9 mouse cellular contexts compared by ENCODE assay signal in genomic region chr8:71497881-71498501, GRCm38 (mm10). TPM values are rescaled to one million over a fixed set of nuclear protein-coding genes. Genes with fewer than 3 reads are reported as not detected.
DNase-seq lines count a peak whose midpoint lies in the region; ATAC-seq lines count a peak whose summit lies in the region.
"Had no signal": no experiment of that assay in that cellular context is flagged by ENCODE, and none has a peak within 500 bp of the region (broad histone marks: within the 10 kb centered on the region; RNA-seq: fewer than 3 reads in every experiment).

No protein-coding gene starts in this region.

- H3K27me3 ChIP-seq in neural tube, embryonic 11.5 days (ENCODE audit: control insufficient read depth, insufficient read depth, low read length): no peaks in the 10 kb centered on the region
- no peaks in the 10 kb centered on the region for H3K27me3 ChIP-seq in kidney, embryonic 16.5 days (ENCODE audit: insufficient read depth, low read length)
- H3K27me3 ChIP-seq in stomach, embryonic 16.5 days (ENCODE audit: control insufficient read depth, insufficient read depth, low read length): no peaks in the 10 kb centered on the region

- no peak overlapping the region for H3K4me3 ChIP-seq in neural tube, embryonic 11.5 days (ENCODE audit: low read depth, low read length)
- no peak overlapping the region for H3K4me3 ChIP-seq in kidney, embryonic 16.5 days (ENCODE audit: low read length)
- H3K4me3 ChIP-seq in stomach, embryonic 16.5 days (replicated peaks; ENCODE audit: low read length): no peak overlapping the region

- 29% methylated on average over 11 of the region's 15 CpGs for WGBS in neural tube, embryonic 11.5 days
- WGBS in kidney, embryonic 16.5 days: 9% methylated on average over 15 of the region's 15 CpGs
- 26% methylated on average over 15 of the region's 15 CpGs for WGBS in stomach, embryonic 16.5 days

- H3K9ac ChIP-seq in neural tube, embryonic 11.5 days (ENCODE audit: low read length): peak overlapping the region; percentile 5; the same call in 1 of the 2 replicates
- peak overlapping the region; percentile 42 for H3K9ac ChIP-seq in kidney, embryonic 16.5 days (replicated peaks; ENCODE audit: low read length)
- peak overlapping the region; percentile 52 for H3K9ac ChIP-seq in stomach, embryonic 16.5 days (ENCODE audit: low read length)
- H3K9ac ChIP-seq: liver, embryonic 14.5 days had no signal

- peaks cover 9% of the 10 kb centered on the region for H3K4me1 ChIP-seq in neural tube, embryonic 11.5 days (ENCODE audit: control insufficient read depth, insufficient read depth, low read length)
- peaks cover 50% of the 10 kb centered on the region for H3K4me1 ChIP-seq in kidney, embryonic 16.5 days (ENCODE audit: insufficient read depth, low read length)
- peaks cover 32% of the 10 kb centered on the region for H3K4me1 ChIP-seq in stomach, embryonic 16.5 days (ENCODE audit: control insufficient read depth, insufficient read depth, low read length)

- no peak overlapping the region for H3K4me2 ChIP-seq in neural tube, embryonic 11.5 days (ENCODE audit: low read depth)
- H3K4me2 ChIP-seq in kidney, embryonic 16.5 days (replicated peaks; ENCODE audit: low read depth, low read length): peak overlapping the region; percentile 17
- no peak overlapping the region for H3K4me2 ChIP-seq in stomach, embryonic 16.5 days (ENCODE audit: low read depth, low read length)

- H3K9me3 ChIP-seq in neural tube, embryonic 11.5 days (ENCODE audit: control insufficient read depth, low read length): no peaks in the 10 kb centered on the region
- H3K9me3 ChIP-seq in kidney, embryonic 16.5 days (ENCODE audit: low read length): no peaks in the 10 kb centered on the region
- H3K9me3 ChIP-seq in stomach, embryonic 16.5 days (replicated peaks; ENCODE audit: control insufficient read depth, low read length): no peaks in the 10 kb centered on the region

- H3K27ac ChIP-seq in neural tube, embryonic 11.5 days (ENCODE audit: low read depth, low read length): peak overlapping the region; percentile 31; the same call in 1 of the 2 replicates
- peak overlapping the region; percentile 91 for H3K27ac ChIP-seq in kidney, embryonic 16.5 days (ENCODE audit: low read length)
- peak overlapping the region; percentile 62 for H3K27ac ChIP-seq in stomach, embryonic 16.5 days (ENCODE audit: low read length)
- H3K27ac ChIP-seq: liver, embryonic 14.5 days had no signal

- H3K36me3 ChIP-seq in neural tube, embryonic 11.5 days (ENCODE audit: control insufficient read depth, insufficient read depth, low read length): peaks cover 2% of the 10 kb centered on the region; the same call in 1 of the 2 replicates
- peaks cover 9% of the 10 kb centered on the region for H3K36me3 ChIP-seq in kidney, embryonic 16.5 days (ENCODE audit: insufficient read depth, low read length)
- no peaks in the 10 kb centered on the region; the same call in 1 of the 2 replicates for H3K36me3 ChIP-seq in stomach, embryonic 16.5 days (ENCODE audit: control insufficient read depth, insufficient read depth, low read length)

- no peak for DNase-seq in neural tube, embryonic 11.5 days (ENCODE audit: low spot score)
- no peak for DNase-seq in neural tube, embryonic 10.5 days (ENCODE audit: extremely low spot score, low spot score)
- peak; percentile 58 to 82 for DNase-seq in heart, adult 18-20 months
- no peak for DNase-seq in right cerebral cortex, adult 2 months (ENCODE audit: low spot score in 2 of 2)
- no peak for DNase-seq in natural killer cell, adult 2 months (ENCODE audit: low spot score in 2 of 2)
- no peak for DNase-seq in urinary bladder, postnatal 4 days (ENCODE audit: low spot score in 2 of 2)

- ATAC-seq in neural tube, embryonic 11.5 days (ENCODE audit: insufficient read depth, low FRiP score, low TSS enrichment): no peak
- ATAC-seq in kidney, embryonic 16.5 days (ENCODE audit: low FRiP score, low TSS enrichment): peak; percentile 39; the same call in 1 of the 2 replicates
- no peak for ATAC-seq in stomach, embryonic 16.5 days (ENCODE audit: insufficient read depth, low FRiP score)

RNA-seq across cellular contexts. Expression of gene Gtpbp3, which starts 10.1 kb away (rescaled TPM):
- polyA plus RNA-seq in neural tube, embryonic 11.5 days (2014; fragmentation: Nextera tagmentation; extraction: Ambion mirVana): 6.0 and 8.4 TPM in 2 replicates
- total RNA-seq in heart, adult 18-20 months (2021): 10 to 100 TPM; 19.1 to 22.2 TPM
- 22.2 and 22.5 TPM in 2 replicates for polyA plus RNA-seq in kidney, embryonic 16.5 days (2015; fragmentation: Nextera tagmentation; extraction: Ambion mirVana)
- 11.0 and 14.8 TPM in 2 replicates for polyA plus RNA-seq in stomach, embryonic 16.5 days (2015; fragmentation: Nextera tagmentation; extraction: Ambion mirVana)

RNA-seq across cellular contexts. Expression of gene Ano8, which starts 12.2 kb away (rescaled TPM):
- polyA plus RNA-seq in neural tube, embryonic 11.5 days (2014; fragmentation: Nextera tagmentation; extraction: Ambion mirVana): 5.6 and 6.3 TPM in 2 replicates
- total RNA-seq in heart, adult 18-20 months (2021): 10 to 100 TPM; 16.6 to 16.9 TPM
- 0.81 and 1.0 TPM in 2 replicates for polyA plus RNA-seq in kidney, embryonic 16.5 days (2015; fragmentation: Nextera tagmentation; extraction: Ambion mirVana)
- polyA plus RNA-seq in stomach, embryonic 16.5 days (2015; fragmentation: Nextera tagmentation; extraction: Ambion mirVana): 0.26 and 0.27 TPM in 2 replicates

RNA-seq across cellular contexts. Expression of gene Plvap, which starts 13.6 kb away (rescaled TPM):
- polyA plus RNA-seq in neural tube, embryonic 11.5 days (2014; fragmentation: Nextera tagmentation; extraction: Ambion mirVana): 49.5 and 53.0 TPM in 2 replicates
- 10 to 100 TPM; 23.0 to 30.9 TPM for total RNA-seq in heart, adult 18-20 months (2021)
- polyA plus RNA-seq in kidney, embryonic 16.5 days (2015; fragmentation: Nextera tagmentation; extraction: Ambion mirVana): 165 TPM in 2 replicates
- polyA plus RNA-seq in stomach, embryonic 16.5 days (2015; fragmentation: Nextera tagmentation; extraction: Ambion mirVana): 79.7 and 81.8 TPM in 2 replicates

RNA-seq across cellular contexts. Expression of gene Ccdc194, which starts 27.5 kb away (rescaled TPM):
- polyA plus RNA-seq in neural tube, embryonic 11.5 days (2014; fragmentation: Nextera tagmentation; extraction: Ambion mirVana): 0.16 TPM in 1 of 2 replicates, not detected in the other
- total RNA-seq in heart, adult 18-20 months (2021): not detected
- polyA plus RNA-seq in kidney, embryonic 16.5 days (2015; fragmentation: Nextera tagmentation; extraction: Ambion mirVana): 0.15 and 0.61 TPM in 2 replicates
- 0.32 and 0.40 TPM in 2 replicates for polyA plus RNA-seq in stomach, embryonic 16.5 days (2015; fragmentation: Nextera tagmentation; extraction: Ambion mirVana)

RNA-seq across cellular contexts. Expression of gene Dda1, which starts 29.0 kb away (rescaled TPM):
- 162 and 170 TPM in 2 replicates for polyA plus RNA-seq in neural tube, embryonic 11.5 days (2014; fragmentation: Nextera tagmentation; extraction: Ambion mirVana)
- total RNA-seq in heart, adult 18-20 months (2021): 10 to 100 TPM; 31.4 to 32.1 TPM
- polyA plus RNA-seq in kidney, embryonic 16.5 days (2015; fragmentation: Nextera tagmentation; extraction: Ambion mirVana): 110 and 115 TPM in 2 replicates
- polyA plus RNA-seq in stomach, embryonic 16.5 days (2015; fragmentation: Nextera tagmentation; extraction: Ambion mirVana): 87.1 and 89.1 TPM in 2 replicates

Comparison
In these comparisons a context has a peak if more than half of its experiments do, and no peak if none do; other contexts are left out.
1. DNase-seq: peak in heart, adult 18-20 months (2 of 2); none in neural tube, embryonic 11.5 days (single experiment), neural tube, embryonic 10.5 days (single experiment), right cerebral cortex, adult 2 months (0 of 2), natural killer cell, adult 2 months (0 of 2) and urinary bladder, postnatal 4 days (0 of 2).
2. H3K27ac ChIP-seq: peak in every context shown above with its lines; median percentile 91 in kidney, embryonic 16.5 days; 62 in stomach, embryonic 16.5 days; 31 in neural tube, embryonic 11.5 days.
3. Peak in every context shown above with its lines, with median percentiles within 50 percentile points of each other: H3K9ac ChIP-seq.